Mouse (Mus musculus): Measurements from ENCODE around the gene Syne1.

DNA sequence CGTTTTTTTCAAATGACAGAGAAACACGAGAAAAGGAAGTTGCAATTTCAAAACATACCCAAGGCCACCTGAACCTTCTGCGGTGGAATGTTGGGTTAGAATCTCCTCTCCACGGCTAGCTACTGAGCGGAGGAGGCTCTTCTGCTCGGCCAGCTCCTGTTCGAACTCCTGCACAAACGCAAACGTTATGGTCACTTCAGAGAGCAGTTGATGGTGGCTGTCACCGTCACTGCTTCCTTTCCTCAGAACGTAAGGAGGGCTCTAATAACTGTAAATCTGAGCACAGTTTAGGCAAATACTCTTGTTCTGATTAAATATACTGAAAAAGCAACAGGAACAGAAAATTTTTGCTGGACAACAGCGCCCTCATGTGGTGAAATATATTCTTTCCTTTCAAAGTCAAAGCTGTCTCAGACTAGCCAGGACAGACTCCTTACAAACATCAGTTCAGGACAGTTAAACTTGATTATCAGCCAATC lies 389.8 kb downstream of the Syne1 start:
- TF ChIP-seq CTCF (IDR thresholded peaks at IDR 0.05; ENCODE audit: low read depth) (peak; percentile 48), EP300 (IDR thresholded peaks at IDR 0.05; ENCODE audit: low read depth) (no peak)

All from heart, postnatal 0 days (tissue).